Mouse (Mus musculus): ENCODE data around the gene AU041133.
A peak's percentile ranks its signal among the peaks of the same experiment; 100 is the strongest.
"Not testable (repeated sequence)": the region's sequence is repeated elsewhere in the genome, so short reads cannot be mapped to it uniquely, and the experiment has no call there.

Gene AU041133

GRCm38 (mm10) chr10:82127850-82128401 lies at the start of gene AU041133:
TSS of gene AU041133 (plus strand) at chr10:82128013.
- DNase-seq: peak; percentile 88

DNA sequence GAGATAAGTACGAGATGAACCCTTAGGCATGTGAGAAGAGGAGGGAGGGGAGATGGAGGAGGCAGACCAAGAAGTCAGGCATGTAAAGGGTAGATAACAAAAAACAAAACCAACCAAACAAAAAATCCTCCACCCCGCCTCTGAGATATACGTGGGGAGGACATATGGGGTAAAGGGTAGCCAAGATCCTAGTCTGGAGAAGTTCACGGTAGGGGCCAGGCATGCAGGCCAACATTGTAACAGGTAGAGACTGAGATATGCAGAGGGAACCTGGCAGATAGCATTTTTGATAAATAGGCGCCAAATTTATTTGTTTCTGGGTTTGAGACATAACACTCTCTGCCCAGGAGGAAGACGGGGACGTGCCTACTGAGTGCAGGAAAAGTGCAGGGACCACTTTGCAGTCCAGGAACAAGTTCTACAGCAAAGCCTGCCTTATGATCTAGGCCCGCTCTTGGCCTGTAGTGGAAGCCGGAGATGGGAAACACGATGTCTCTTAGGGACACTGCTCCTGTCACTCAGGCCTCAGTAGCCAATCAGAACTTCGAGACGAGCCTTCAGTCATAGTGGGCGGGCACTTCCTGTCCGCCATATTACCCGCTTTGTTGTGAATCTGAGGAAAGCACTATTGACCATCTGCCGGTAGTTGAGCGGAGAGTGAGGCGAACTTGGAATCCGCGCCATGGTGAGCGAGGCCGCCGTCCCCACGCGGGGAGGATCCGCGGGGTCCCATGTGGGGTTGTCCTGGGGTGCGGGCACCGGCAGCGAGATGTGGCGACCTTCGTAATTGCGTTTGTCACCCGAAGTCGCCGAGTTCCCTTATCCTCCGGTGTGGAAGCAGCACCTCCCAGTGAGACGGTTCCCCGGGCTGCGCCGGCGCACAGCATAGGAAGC lies 44.8 kb upstream of the AU041133 start, which contains the start of gene BC024063:
TSS of gene BC024063 (plus strand) at position 626 of the 894 bp plus-strand sequence.
- peak; percentile 75 for DNase-seq

DNA sequence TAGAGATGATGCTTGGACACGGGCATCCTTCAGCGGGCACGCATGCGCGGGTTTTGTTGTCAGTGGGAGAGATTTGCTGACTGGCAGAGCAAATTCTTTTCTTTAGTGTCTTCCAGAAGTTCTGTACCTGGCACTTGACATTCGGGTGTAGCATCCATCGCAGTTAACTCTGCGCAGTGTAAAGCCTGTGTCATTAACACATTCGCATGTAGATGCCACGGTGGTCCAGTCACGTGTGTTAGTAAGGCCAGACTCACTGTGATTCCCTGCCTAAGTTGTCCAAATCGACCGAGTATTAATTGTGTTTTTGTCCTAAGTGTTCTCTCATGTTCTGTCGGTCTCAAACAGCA lies 44.2 kb upstream of the AU041133 start:
- DNase-seq: not testable (repeated sequence)

DNA sequence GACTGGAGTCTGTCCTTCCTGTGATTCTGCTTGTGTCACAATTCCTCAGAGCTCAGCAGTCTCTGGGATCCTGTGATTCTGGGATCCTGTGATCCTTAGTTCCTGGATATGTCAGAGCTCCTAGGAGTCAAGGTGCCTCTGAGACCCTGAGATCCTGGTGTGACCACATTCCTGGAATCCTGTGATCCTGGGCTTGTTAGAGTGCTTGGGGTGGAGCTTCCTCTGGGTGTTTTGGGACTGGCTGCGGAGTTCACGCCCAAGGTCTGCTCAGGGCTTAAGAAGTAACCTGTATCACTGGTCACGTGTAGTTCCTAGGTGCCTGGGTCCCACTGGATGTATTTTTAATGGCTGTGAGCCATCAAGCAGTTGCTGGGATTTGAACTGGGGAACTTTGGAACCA lies 10.6 kb upstream of the AU041133 start:
- no peak for DNase-seq

DNA sequence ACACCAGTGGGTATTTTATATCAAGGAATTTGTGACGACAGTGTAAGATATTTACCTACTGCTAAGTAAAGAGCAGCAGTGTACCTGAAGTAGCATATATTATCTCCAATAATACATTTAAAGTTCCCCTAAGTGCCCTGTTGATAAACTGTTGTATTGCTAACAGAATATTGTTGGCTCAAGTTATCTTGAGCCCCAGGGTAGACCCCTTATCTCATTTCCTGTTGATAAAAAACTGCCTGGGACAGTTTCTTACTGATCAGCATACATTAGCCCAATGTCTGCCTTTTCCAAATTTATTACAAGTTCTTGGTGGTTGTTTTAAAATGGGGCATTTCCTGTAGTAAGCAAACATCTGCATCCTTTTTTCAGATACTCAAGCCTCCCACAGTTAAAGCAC lies 17.5 kb downstream of the AU041133 start:
- DNase-seq: no peak

DNA sequence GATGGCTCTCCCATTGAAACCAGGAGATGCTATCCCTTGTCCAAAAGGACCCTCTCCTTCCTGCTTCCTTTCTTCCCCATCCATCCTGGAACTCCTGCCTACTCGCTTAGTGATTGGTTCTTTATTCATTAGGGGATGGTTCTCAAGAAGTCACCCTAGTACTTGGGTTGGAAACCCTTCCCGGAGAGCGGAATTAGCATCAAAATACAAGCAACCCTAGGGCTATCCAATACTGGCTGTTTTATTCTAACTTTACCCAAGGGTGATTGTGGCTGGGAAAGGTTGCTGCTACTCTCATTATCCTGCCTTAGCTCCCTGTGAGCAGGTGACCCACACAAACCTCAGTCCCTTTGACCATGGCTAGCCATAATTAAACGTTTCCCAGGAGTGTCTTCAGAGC lies 19.8 kb downstream of the AU041133 start:
- DNase-seq: no peak

DNA sequence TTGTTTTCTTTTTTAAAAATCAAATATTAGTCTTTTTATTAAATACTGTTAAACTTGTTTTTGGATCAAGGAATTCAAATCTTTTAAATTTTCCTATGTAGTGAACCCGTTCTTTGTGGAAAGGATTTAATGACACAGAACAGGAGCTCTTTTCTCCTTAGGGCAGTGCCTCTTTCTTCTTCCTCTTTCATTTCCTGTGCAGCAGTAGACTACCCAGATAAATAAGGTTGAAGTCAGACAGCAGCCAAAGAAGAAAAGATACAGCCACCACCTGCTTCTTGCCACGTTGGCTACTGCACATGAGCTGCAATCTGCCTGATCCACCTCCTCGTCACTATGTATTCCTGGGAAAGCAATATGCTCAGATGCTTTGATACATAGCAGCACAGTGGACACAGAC lies 40.0 kb downstream of the AU041133 start:
- DNase-seq: no peak

DNA sequence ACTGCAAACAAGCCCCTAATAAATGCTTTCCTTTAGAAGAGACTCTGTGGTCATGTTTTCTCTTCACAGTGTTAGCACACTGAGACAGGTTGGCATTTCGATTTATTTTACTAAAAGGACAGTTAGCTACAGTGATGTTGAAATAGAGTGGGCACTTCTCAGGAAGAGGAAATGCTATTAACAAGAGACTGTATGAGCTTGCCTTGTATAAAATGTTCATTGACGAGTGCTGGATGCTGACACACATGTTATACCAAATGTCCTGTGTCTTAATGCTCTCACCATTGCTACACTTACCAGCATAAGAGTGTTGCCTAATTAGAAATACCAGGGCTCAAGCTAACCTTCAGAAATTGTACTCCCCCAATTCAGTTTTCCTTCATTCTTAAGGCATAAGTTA lies 42.0 kb downstream of the AU041133 start:
- no peak for DNase-seq

DNA sequence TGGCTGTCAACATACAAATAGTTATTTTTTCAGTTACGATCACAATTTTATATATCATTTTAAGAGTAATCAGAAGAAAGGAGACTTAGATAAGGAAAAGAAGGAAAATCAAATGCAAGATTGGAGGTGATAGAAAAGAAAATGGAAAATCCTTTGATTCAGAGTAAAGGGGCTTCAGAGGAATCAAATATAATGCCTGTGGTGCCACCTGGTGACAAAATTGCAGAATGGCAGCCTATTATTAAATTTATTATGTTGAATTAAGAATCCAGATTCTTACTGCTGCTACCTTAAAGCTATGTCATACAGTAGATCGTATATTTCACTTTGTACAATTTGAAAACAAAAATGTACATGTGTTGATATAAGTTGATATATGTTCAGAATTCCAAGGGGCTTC lies 43.0 kb downstream of the AU041133 start:
- no peak for DNase-seq

- peak; percentile 84 for DNase-seq
These were observed 50.6 kb downstream of the AU041133 start for GRCm38 (mm10) chr10:82178257-82179064.
